Mouse (Mus musculus) intestine, postnatal 0 days (tissue): ENCODE measurements around the gene Gm14190. TPM values are rescaled to one million over a fixed set of nuclear protein-coding genes. Genes with fewer than 3 reads are reported as not detected.
"Not testable (repeated sequence)": the region's sequence is repeated elsewhere in the genome, so short reads cannot be mapped to it uniquely, and the experiment has no call there.

Source experiments
- ATAC-seq: fragments of 200-750 bp; cut with Nextera tagmentation; 2 replicates; pipeline ENCODE4 v1.8.0; 2017; ENCODE audit warnings: mild to moderate bottlenecking, moderate TSS enrichment, moderate library complexity
- H3K27ac ChIP-seq: fragments of 300-500 bp; sonication (generic); 2 replicates; pipeline ENCODE4 v1.5.1; 2014; ENCODE audit warnings: mild to moderate bottlenecking, low read depth, low read length, moderate library complexity
- H3K27me3 ChIP-seq: fragments of 300-500 bp; sonication (generic); replicated peaks from 2 replicates; pipeline ENCODE4 v1.6.1; 2014; ENCODE audit warnings: low read length, mixed read lengths; ENCODE audit not compliant: control insufficient read depth, insufficient read depth
- H3K36me3 ChIP-seq: fragments of 300-500 bp; sonication (generic); 2 replicates; pipeline ENCODE4 v1.6.1; 2014; ENCODE audit warnings: mild to moderate bottlenecking, moderate library complexity; ENCODE audit not compliant: control insufficient read depth, insufficient read depth
- H3K4me1 ChIP-seq: fragments of 300-500 bp; sonication (generic); replicated peaks from 2 replicates; pipeline ENCODE4 v1.6.1; 2014; ENCODE audit warnings: antibody characterized with exemption, low read length, mixed read lengths; ENCODE audit not compliant: control insufficient read depth, insufficient read depth
- H3K4me2 ChIP-seq: fragments of 300-500 bp; sonication (generic); replicated peaks from 2 replicates; pipeline ENCODE4 v1.6.1; 2014; ENCODE audit warnings: low read depth, mild to moderate bottlenecking, moderate library complexity
- H3K4me3 ChIP-seq: fragments of 300-500 bp; sonication (generic); 2 replicates; pipeline ENCODE4 v1.5.1; 2014; ENCODE audit warnings: low read depth, low read length
- H3K9ac ChIP-seq: fragments of 300-500 bp; sonication (generic); 2 replicates; pipeline ENCODE4 v1.6.1; 2014; ENCODE audit warnings: mild to moderate bottlenecking, low read depth, low read length
- H3K9me3 ChIP-seq: fragments of 300-500 bp; sonication (generic); 2 replicates; pipeline ENCODE4 v1.6.1; 2016; ENCODE audit warnings: mixed run types; ENCODE audit not compliant: control insufficient read depth
- CTCF ChIP-seq: sonication (generic); IDR thresholded peaks from 2 replicates; pipeline ENCODE4 v1.5.1; 2016; ENCODE audit warnings: low read depth, mild to moderate bottlenecking, control low read depth, antibody characterized with exemption, moderate library complexity
- WGBS: fragments of 180-500 bp; shearing (Covaris S2); extraction: QIAGEN DNeasy Blood & Tissue Kit; methylation state at CpG from one replicate; pipeline ENCODE4 v1.1.7; 2014; 5-methylcytosine and 5-hydroxymethylcytosine counted together
- polyA plus RNA-seq: library from polyadenylated mRNA; unstranded; fragments of >200 nt; fragmentation: Nextera tagmentation; extraction: Ambion mirVana; gene quantifications from 2 replicates; pipeline ENCODE4 v1.2.1, GENCODE M21; 2015

The Gm14190 gene
- polyA plus RNA-seq, result not detected in 2 replicates

DNA sequence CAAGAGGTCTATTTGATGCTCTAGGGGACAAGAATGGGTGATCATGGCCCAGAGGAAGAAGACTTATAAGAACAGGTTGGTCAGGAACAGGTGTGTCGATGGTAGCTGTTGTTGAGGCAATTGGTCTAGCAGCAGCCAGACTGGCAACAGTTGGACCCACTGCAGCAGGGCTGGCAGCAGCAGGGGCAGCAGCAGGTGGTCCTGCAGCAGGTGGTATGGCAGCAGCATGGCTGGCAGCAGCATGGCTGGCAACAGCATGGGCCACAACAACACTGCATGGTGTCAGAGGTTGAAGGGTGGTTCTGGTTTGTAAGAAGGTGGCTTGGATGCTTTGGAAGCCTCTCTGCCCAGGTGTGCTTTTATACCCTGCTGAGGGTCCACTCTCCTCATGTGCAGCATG is at the start of gene Gm14190:
Gene Gm14190 (minus strand): TSS at position 278 of the 400 bp plus-strand sequence.
- no peak for TF ChIP-seq CTCF
- H3K27me3 ChIP-seq, result no peaks in the 10 kb centered on the region
- no peak within 1 kb of the TSS for H3K27ac ChIP-seq
- no peak for ATAC-seq
- no peak within 1 kb of the TSS for H3K4me3 ChIP-seq
- no peaks in the 10 kb centered on the region for H3K9me3 ChIP-seq
- H3K36me3 ChIP-seq, result no peaks in the 10 kb centered on the region
- 86% methylated on average over 1 of the region's 1 CpGs for WGBS
- H3K4me1 ChIP-seq, result no peaks in the 10 kb centered on the region
- no peak within 1 kb of the TSS for H3K9ac ChIP-seq
- H3K4me2 ChIP-seq, result no peak within 1 kb of the TSS

DNA sequence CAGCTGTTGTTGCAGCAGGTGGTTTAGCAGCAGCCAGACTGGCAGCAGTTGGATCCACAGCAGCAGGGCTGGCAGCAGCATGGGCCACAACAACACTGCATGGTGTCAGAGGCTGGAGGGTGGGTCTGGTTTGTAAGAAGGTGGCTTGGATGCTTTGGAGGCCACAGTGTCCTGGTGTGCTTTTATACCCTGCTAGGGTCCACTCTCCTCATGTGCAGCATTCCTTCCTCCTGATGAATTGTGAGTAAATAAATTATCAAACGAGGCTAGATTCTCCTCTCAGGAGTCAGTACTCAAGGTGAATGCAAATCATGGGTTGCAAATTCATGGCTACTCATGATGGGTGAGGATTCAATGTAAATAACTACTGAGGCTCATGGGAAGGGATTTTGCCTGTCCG is 43.6 kb upstream of the Gm14190 start, which contains the start of gene Gm14180:
Gene Gm14180 (minus strand): TSS at position 101 of the 400 bp plus-strand sequence.
- Histone ChIP-seq H3K9me3 (no peaks in the 10 kb centered on the region), H3K4me3 (no peak within 1 kb of the TSS), H3K27ac (no peak within 1 kb of the TSS), H3K4me1 (no peaks in the 10 kb centered on the region), H3K4me2 (no peak within 1 kb of the TSS), H3K27me3 (no peaks in the 10 kb centered on the region), H3K36me3 (no peaks in the 10 kb centered on the region), H3K9ac (no peak within 1 kb of the TSS)
- no peak for TF ChIP-seq CTCF
- 60% methylated on average over 2 of the region's 2 CpGs for WGBS
- no peak for ATAC-seq

DNA sequence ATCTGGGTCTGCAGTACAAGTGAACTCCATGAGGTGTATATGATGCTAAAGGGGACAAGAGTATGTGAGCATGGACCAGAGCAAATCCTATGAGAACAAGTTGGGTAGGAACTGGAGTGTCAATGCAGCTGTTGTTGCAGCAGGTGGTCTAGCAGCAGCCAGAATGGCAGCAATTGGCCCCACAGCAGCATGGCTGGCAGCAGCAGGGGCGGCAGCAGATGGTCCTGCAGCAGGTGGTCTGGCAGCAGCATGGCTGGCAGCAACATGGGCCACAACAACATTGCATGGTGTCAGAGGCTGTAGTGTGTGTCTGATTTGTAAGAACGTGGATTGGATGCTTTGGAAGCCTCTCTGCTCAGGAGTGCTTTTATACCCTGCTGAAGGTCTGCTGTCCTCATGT is 33.5 kb upstream of the Gm14190 start:
- H3K9ac ChIP-seq, result no peak overlapping the region
- no peaks in the 10 kb centered on the region for H3K27me3 ChIP-seq
- H3K4me2 ChIP-seq, result no peak overlapping the region
- no peak for TF ChIP-seq CTCF
- H3K9me3 ChIP-seq, result no peaks in the 10 kb centered on the region
- no peak overlapping the region for H3K4me3 ChIP-seq
- ATAC-seq, result no peak
- H3K36me3 ChIP-seq, result no peaks in the 10 kb centered on the region
- 83% methylated on average over 2 of the region's 2 CpGs for WGBS
- H3K27ac ChIP-seq, result no peak overlapping the region
- no peaks in the 10 kb centered on the region for H3K4me1 ChIP-seq

DNA sequence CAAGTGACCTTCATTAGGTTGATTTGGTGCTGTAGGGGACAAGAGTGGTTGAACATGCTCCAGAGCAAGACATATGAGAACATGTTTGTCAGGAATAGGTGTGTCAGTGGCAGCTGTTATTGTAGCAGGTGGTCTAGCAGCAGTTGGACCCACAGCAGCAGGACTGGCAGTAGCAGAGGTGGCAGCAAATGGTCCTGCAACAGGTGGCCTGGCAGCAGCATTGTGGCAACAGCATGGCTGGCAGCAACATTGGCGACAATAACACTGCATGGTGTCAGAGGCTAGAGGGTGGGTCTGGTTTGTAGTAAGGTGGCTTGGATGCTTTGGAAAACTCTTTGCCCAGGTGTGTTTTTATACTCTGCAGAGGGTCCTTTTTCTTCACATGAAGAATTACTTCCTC is 28.2 kb upstream of the Gm14190 start:
- TF ChIP-seq CTCF, result no peak
- no peaks in the 10 kb centered on the region for H3K9me3 ChIP-seq
- 88% methylated on average over 1 of the region's 1 CpGs for WGBS

DNA sequence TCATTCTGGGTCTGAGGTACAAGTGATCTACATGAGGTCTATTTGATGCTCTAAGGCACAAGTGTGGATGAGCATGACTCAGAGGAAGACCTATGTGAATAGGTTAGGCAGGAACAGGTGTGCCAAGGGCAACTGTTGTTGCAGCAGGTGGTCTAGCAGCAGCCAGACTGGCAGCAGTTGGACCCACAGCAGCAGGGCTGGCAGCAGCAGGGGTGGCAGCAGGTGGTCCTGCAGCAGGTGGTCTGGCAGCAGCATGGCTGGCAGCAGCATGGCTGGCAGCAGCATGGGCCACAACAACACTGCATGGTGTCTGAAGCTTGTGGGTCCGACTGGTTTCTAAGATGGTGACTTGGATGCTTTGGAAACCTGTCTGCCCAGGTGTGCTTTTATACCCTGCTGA is 5.3 kb downstream of the Gm14190 start:
- H3K9ac ChIP-seq, H3K4me2 ChIP-seq, H3K27ac ChIP-seq, H3K4me3 ChIP-seq, H3K27me3 ChIP-seq, H3K36me3 ChIP-seq, H3K9me3 ChIP-seq, H3K4me1 ChIP-seq, ATAC-seq: not testable (repeated sequence)
- 77% methylated on average over 1 of the region's 1 CpGs for WGBS

More for the DNA sequence above, 28.2 kb upstream of the Gm14190 start:
- no peaks in the 10 kb centered on the region for H3K36me3 ChIP-seq
- H3K4me2 ChIP-seq, result no peak overlapping the region
- H3K4me3 ChIP-seq, result no peak overlapping the region
- no peak overlapping the region for H3K9ac ChIP-seq
- no peak overlapping the region for H3K27ac ChIP-seq
- ATAC-seq, result no peak
- H3K27me3 ChIP-seq, result no peaks in the 10 kb centered on the region
- no peaks in the 10 kb centered on the region for H3K4me1 ChIP-seq

DNA sequence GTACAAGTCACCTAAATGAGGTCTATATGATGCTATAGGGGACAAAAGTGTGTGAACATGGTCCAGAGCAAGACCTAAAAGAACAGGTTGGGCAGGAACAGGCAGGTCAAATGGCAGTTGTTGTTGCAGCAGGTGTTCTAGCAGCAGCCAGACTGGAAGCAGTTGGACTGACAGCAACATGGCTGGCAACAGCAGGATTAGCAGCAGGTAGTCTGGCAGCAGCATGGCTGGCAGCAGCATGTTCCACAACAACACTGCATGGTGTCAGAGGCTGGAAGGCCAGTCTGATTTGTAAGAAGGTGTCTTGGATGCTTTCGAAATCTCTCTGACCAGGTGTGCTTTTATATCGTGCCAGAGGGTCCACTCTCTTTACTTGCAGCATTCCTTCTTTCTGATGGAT is 7.1 kb downstream of the Gm14190 start:
- Histone ChIP-seq H3K4me3 (no peak overlapping the region), H3K36me3 (no peaks in the 10 kb centered on the region), H3K27ac (no peak overlapping the region), H3K4me2 (no peak overlapping the region), H3K4me1 (no peaks in the 10 kb centered on the region), H3K27me3 (no peaks in the 10 kb centered on the region), H3K9me3 (no peaks in the 10 kb centered on the region), H3K9ac (no peak overlapping the region)
- 82% methylated on average over 2 of the region's 2 CpGs for WGBS
- no peak for ATAC-seq
- no peak for TF ChIP-seq CTCF

DNA sequence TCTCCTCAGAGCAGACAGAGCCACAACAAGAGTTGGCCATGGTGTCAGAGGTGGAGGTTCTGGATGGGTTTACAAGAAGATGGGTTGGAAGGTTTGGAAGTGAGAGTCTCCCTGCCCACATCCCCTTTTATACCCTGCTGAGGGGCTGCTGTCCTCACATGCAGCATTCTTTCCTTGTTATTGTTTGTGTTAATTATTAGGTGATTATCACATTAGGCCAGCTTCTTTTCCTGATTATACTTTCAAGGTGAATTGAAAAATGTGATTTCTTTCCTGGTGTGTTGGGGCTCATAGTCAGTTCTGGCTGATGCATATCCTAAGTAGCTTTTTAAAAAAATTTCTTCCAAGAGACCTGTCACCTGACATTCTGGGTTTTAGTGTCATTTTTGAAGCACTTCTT is 24.7 kb downstream of the Gm14190 start, which contains the start of gene Krtap4-6:
Gene Krtap4-6 (minus strand): TSS at position 101 of the 400 bp plus-strand sequence.
- H3K4me1 ChIP-seq, result no peaks in the 10 kb centered on the region
- no peak within 1 kb of the TSS for H3K4me3 ChIP-seq
- H3K27ac ChIP-seq, result no peak within 1 kb of the TSS
- H3K9ac ChIP-seq, result no peak within 1 kb of the TSS
- no peak for TF ChIP-seq CTCF
- no peaks in the 10 kb centered on the region for H3K9me3 ChIP-seq
- no peaks in the 10 kb centered on the region for H3K36me3 ChIP-seq
- H3K4me2 ChIP-seq, result no peak within 1 kb of the TSS
- no peaks in the 10 kb centered on the region; the same call in 1 of the 2 replicates for H3K27me3 ChIP-seq
- no peak for ATAC-seq
